Mouse (Mus musculus): Measurements from ENCODE around the gene Ttyh3. TPM values are rescaled to one million over a fixed set of nuclear protein-coding genes. Genes with fewer than 3 reads are reported as not detected.

Ttyh3 gene
- total and polyA plus RNA-seq, 3 experiments: 5.9 to 35.7 TPM; not detected in 1

DNA sequence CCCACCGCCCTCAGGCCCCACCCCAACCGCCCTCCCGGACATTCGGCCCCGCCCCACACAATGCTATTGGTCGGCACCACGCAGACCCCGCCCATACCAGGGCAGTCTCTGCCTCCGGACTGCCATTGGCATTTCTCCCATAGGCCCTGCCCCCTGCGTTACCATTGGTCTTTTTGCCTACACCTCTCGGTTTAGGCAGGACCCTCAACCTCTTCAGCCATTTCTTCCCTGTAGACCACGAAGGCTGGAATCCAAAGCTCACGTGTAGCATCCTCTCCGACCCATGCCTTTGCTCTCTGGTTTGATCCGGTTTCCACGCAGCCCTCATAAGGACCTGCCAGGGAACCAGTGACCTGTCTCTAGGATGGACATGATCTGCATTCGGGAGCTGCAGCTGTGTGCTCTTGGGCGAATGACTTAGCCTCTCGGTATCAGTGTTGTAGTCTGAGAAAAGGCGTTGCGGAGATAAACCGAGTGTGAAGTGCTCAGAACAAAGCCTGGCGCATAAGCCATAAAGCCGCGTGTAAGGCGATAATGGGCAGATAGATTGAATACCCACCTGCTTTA, 353 bp upstream of the Ttyh3 start:
- peak overlapping the region; percentile 54 for H3K27ac ChIP-seq (ENCODE audit: control insufficient read depth, low read depth, low read length)
- peak overlapping the region; percentile 58 for H3K9ac ChIP-seq (ENCODE audit: control insufficient read depth, low read depth, low read length, poor library complexity, severe bottlenecking)
- peaks cover 11 to 29% of the 10 kb centered on the region in 2 experiments for H3K4me1 ChIP-seq (ENCODE audit: control insufficient read depth in 1 of 2, insufficient read depth in 2 of 2, low read length in 2 of 2)
- TF ChIP-seq E2F4 (IDR thresholded peaks at IDR 0.05; ENCODE audit: borderline replicate concordance, low read depth, low read length) (no peak), GATA1 (IDR thresholded peaks at IDR 0.05; ENCODE audit: low read depth, low read length) (peak; percentile 68), BHLHE40 (IDR thresholded peaks at IDR 0.05; ENCODE audit: borderline replicate concordance, low read depth, low read length) (no peak), NRF1 (IDR thresholded peaks at IDR 0.05; ENCODE audit: insufficient read depth, low read depth, low read length, poor library complexity, severe bottlenecking) (peak; percentile 28; the same call in 1 of the 2 replicates), MAFK (IDR thresholded peaks at IDR 0.05; ENCODE audit: borderline replicate concordance, low read depth, low read length) (no peak), ZNF384 (IDR thresholded peaks at IDR 0.05; ENCODE audit: low read depth, low read length) (no peak), EP300 (IDR thresholded peaks at IDR 0.05; ENCODE audit: low read depth in 1 of 2, low read length in 2 of 2) (peak in 1 of 2 experiments; percentile 32; a peak in 1 of 4 replicates), POLR2AphosphoS2 (IDR thresholded peaks at IDR 0.05; ENCODE audit: low read length) (no peak; the same call in 1 of the 2 replicates), ZMIZ1 (IDR thresholded peaks at IDR 0.05; ENCODE audit: low read depth, low read length) (no peak), UBTF (IDR thresholded peaks at IDR 0.05; ENCODE audit: borderline replicate concordance, insufficient read depth, low read depth, low read length) (no peak), MAX (IDR thresholded peaks at IDR 0.05; ENCODE audit: low read length) (peak; percentile 79; the same call in 1 of the 2 replicates), HCFC1 (IDR thresholded peaks at IDR 0.05; ENCODE audit: low read depth, low read length) (no peak), GABPA (IDR thresholded peaks at IDR 0.05; ENCODE audit: low read depth, low read length) (no peak), SIN3A (IDR thresholded peaks at IDR 0.05; ENCODE audit: low read length) (peak; percentile 77; the same call in 1 of the 2 replicates), MXI1 (IDR thresholded peaks at IDR 0.05; ENCODE audit: low read depth, low read length) (peak; percentile 81), MYB (IDR thresholded peaks at IDR 0.05; ENCODE audit: low read depth, low read length) (no peak), KAT2A (conservative IDR thresholded peaks at IDR 0.05; ENCODE audit: low read depth, low read length) (no peak), CHD1 (IDR thresholded peaks at IDR 0.05; ENCODE audit: low read depth, low read length) (no peak), RAD21 (IDR thresholded peaks at IDR 0.05; ENCODE audit: low read depth, low read length) (no peak), CTCF (IDR thresholded peaks at IDR 0.05 in 2 of 3, conservative IDR thresholded peaks at IDR 0.05 in 1 of 3; ENCODE audit: control insufficient read depth in 1 of 3, insufficient read depth in 1 of 3, low read depth in 2 of 3, low read length in 3 of 3, poor library complexity in 1 of 3, severe bottlenecking in 1 of 3) (no peak), ETS1 (IDR thresholded peaks at IDR 0.05; ENCODE audit: low read depth, low read length) (peak; percentile 37; the same call in 1 of the 2 replicates), USF2 (IDR thresholded peaks at IDR 0.05; ENCODE audit: borderline replicate concordance in 1 of 2, insufficient read depth in 1 of 2, low read depth in 1 of 2, low read length in 2 of 2) (no peak), TBP (IDR thresholded peaks at IDR 0.05; ENCODE audit: low read depth, low read length) (peak; percentile 63; the same call in 1 of the 2 replicates), POLR2AphosphoS5 (IDR thresholded peaks at IDR 0.05; ENCODE audit: borderline replicate concordance, low read depth, low read length) (no peak), MEF2A (IDR thresholded peaks at IDR 0.05; ENCODE audit: extremely low read depth, insufficient replicate concordance, low read depth, low read length, poor library complexity, severe bottlenecking) (no peak), NELFE (IDR thresholded peaks at IDR 0.05; ENCODE audit: low read depth, low read length) (peak; percentile 59; the same call in 1 of the 2 replicates), POLR2A (IDR thresholded peaks at IDR 0.05; ENCODE audit: control insufficient read depth in 1 of 2, insufficient read depth in 1 of 2, low read depth in 1 of 2, low read length in 2 of 2, poor library complexity in 1 of 2) (peak; percentile 31 to 89; a peak in 2 of 4 replicates), USF1 (IDR thresholded peaks at IDR 0.05; ENCODE audit: low read depth, low read length) (no peak), MYC (IDR thresholded peaks at IDR 0.05; ENCODE audit: low read depth, low read length) (no peak)
- no peaks in the 10 kb centered on the region for H3K27me3 ChIP-seq (ENCODE audit: control insufficient read depth in 1 of 2, insufficient read depth in 2 of 2, low read length in 2 of 2)
- peak overlapping the region; percentile 46 to 51 for H3K4me3 ChIP-seq (ENCODE audit: control insufficient read depth in 1 of 2, insufficient read depth in 1 of 2, low read depth in 2 of 2, low read length in 2 of 2)
- H3K79me2 ChIP-seq (ENCODE audit: control insufficient read depth, insufficient read depth, low read length, poor library complexity): peaks cover 4% of the 10 kb centered on the region; the same call in 1 of the 2 replicates
- H3K9me3 ChIP-seq (replicated peaks; ENCODE audit: insufficient read depth, low read length): no peaks in the 10 kb centered on the region
- H3K36me3 ChIP-seq (ENCODE audit: control insufficient read depth in 1 of 2, insufficient read depth in 2 of 2, low read length in 2 of 2): peaks cover 0 to 18% of the 10 kb centered on the region in 2 experiments; a peak in 2 of 4 replicates
- DNase-seq (ENCODE audit: low read depth, low spot score): peak; percentile 98
